Mouse (Mus musculus) embryo, embryonic 10.5 days (tissue): ENCODE measurements around the gene Kiss1r.

ENCODE experiments used
- DNase-seq: peaks from one replicate; pipeline ENCODE4 v3.0.0-alpha.2; 2015; ENCODE audit warnings: low spot score

Kiss1r gene

GRCm38 (mm10) chr10:79924998-79925784 lies 8.4 kb downstream of the Kiss1r start:
- peak; percentile 91 for DNase-seq

- no peak for DNase-seq
These were observed 9.2 kb downstream of the Kiss1r start for GRCm38 (mm10) chr10:79925785-79926490.

GRCm38 (mm10) chr10:79926491-79927323 lies 9.9 kb downstream of the Kiss1r start, which contains the start of gene Arid3a:
Gene Arid3a (plus strand): TSS chr10:79927043.
- peak; percentile 93 for DNase-seq

GRCm38 (mm10) chr10:79927324-79928029 lies 10.7 kb downstream of the Kiss1r start:
- peak; percentile 77 for DNase-seq

- DNase-seq: peak; percentile 66
These were observed 11.4 kb downstream of the Kiss1r start for GRCm38 (mm10) chr10:79928030-79928694.

DNA sequence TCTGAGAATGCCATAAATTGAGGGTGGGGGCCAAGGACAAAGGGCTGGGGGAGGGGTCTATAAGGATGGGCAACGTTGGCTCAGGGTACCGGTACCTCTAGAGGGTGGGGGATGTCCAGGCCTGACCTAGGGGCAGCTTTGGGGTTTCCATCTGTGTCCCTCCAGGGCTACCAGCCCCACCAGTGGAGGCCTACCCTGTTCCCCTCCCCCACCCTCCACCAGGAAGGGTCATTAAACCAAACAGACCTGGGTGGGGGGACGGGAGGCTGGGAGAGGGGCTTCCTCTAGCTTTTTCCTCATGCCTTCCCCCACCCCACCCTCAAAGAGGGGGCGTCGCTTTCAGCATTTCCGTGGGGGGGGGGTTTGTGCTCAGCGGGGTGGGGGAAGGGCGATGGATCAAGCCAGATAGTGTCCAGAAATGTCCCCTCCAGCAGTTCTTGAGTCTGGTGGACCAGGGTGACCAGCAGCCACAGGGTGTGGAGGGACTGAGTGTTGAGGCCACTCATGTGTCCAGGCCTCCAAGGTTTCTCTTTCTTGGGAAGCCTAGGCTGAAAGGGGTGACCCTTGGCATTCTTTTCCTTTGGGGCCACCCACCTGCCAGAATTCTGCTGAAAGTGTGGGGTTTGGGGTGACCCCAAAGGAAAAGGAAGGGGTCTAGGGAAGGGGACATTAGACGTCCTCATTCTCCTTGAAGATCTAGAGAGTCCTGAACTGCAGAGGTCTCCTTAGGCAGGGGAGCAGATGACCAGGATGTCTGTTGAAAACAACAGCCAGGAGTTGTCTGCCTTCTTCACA lies 12.3 kb downstream of the Kiss1r start:
- DNase-seq: peak; percentile 47

DNA sequence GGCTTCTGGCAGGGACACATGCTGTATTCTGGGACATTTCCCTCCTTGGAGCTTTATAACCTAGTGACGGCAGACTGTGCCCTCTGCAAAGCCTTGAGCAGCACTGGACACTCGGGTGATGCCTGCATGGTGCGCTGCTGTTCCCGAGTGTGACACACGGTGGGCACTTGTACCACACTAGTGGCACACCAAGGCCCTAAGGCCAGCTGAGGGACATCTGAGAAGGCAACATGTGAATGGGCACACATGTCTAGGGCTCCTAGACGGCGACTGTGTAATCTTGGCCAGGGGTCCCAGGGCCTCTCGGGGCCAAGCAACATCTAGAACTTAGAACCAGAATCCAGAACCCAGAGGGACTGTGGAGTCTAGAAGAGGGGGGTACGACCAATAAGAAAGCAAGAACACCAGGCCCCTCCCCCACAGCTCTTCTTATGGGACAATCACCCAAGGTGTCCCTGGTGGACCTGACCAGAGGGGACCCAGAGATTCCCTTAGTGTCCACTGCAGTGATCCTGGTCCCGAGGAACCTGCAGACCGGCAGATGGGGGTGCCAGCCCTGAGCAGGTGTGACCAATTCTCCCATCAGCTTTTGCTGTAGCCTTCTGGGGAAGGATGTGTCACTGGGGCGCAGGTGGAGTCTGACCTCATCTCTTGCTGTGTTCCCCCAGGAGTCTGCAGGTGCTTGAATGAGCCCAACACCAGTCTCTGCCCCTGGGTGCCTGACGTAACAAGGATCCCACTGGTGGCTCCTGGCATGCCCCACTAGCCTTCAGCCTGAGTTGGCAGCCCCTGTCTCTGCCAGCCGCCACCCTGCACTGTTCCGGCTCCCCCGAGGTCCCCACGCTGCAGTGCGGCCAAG lies 13.4 kb downstream of the Kiss1r start:
- DNase-seq: no peak

GRCm38 (mm10) chr10:79930826-79931186 lies 14.0 kb downstream of the Kiss1r start:
- no peak for DNase-seq

GRCm38 (mm10) chr10:79931797-79932196 lies 15.0 kb downstream of the Kiss1r start:
- DNase-seq: no peak

- DNase-seq: peak; percentile 80
These were observed 16.0 kb downstream of the Kiss1r start for GRCm38 (mm10) chr10:79932736-79933135.

DNA sequence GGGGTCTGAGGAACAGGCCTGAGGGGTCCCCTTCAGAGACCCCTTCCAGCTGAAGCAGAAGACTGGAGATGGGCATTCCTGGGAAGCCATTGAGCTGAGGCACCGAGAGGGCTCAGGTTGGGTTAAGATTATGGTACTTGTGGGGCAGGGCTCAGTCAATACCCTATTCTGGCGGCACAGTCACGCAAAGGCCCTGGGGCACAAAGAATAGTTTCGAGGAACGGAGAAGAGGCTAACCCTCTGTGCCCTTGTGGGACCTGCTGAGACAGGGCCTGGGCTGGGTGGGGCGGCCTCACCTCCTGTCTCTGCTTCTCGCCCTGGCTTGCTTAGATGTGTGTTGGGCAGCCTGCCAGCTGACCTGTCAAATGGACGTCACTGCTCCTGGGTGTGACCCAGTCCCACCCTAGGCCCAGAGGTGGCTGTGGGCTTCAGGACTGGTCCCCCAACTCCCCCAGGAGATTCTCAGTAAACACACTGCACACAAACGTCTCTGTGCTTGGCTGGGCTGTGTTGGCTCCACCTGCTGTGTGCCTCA lies 16.4 kb downstream of the Kiss1r start:
- no peak for DNase-seq

- DNase-seq: no peak
These were observed 17.1 kb downstream of the Kiss1r start for GRCm38 (mm10) chr10:79933861-79934260.

DNA sequence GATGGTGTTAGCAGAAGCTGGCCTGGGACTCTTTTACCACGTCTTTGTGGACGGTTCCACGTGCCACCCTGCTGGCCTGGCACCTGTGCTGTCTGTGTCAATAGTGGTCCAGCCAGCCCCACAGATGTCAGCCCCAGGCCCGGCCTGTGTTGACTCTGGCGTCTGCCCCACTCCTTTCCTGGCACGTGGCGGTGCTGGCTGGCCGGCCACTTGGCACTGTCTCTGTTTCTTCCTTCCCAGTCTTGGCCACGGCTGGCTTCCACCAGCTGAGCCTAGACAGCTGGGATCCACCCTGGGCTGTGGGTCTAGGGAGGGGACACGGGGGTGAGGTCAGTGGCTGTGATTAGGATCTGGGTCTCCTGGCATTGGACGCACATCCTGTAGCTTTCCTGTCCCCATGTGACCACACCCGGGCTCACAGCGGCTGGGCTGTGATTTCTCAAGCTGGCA lies 17.5 kb downstream of the Kiss1r start:
- DNase-seq: no peak

- no peak for DNase-seq
These were observed 18.2 kb downstream of the Kiss1r start for GRCm38 (mm10) chr10:79934794-79935569.

DNA sequence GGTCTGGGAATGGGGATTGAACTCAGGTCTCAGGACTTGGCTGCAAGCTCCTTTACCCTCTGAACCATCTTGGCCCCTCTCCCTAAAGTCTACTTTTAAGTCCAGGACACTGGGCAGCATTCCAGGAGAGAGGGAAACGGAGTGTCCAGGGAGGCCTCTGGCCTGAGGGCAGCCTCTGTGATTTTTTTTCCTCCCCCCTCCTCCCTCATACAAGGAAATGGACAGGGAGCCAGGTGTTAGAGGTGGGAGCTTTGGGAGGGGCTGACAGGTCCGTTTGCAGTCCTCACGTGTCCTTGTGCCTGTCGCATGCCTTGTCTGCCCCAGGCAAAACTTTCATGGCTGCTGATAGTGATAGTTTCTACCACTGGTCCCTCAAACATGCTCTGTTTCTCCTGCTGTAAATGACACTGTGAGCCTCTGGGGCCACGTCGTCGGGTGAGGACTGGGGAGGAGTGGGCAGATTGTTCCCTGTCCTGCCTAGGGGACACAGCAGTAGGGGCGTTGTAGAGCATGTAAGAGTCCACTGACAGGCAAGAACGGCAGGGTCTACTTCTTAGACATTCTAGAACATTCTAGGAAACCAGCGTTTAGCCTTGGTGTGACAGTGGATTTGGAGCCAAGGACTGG lies 19.6 kb downstream of the Kiss1r start:
- DNase-seq: no peak

DNA sequence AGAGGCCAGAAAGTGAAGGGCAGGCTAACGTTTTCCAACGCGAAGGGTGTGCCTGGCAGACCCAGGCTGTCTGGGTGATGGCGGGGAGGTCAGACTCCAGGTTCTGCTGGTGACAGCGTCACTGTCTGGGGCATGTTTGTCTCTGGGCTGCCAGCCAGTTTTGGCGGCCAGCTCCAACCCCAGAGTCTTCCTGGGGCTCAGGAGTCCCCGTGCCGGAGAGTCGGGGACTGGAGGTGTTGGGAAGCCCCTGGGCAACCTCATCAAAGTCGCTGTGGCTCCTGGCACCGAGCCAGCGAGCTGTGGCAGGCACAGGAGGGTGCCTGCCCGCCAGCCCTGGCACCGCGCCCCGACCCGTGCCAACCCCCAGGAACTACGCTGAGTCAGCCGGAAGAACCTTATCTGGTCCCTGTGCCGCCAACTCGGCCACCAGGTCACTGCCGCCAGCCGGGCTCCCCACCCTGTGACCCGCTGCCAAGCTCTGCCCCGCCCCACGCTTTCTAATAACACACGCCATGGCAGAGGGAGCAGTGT lies 20.2 kb downstream of the Kiss1r start:
- no peak for DNase-seq

- no peak for DNase-seq
These were observed 21.2 kb downstream of the Kiss1r start for GRCm38 (mm10) chr10:79937775-79938526.
